In the genomic region with DNA sequence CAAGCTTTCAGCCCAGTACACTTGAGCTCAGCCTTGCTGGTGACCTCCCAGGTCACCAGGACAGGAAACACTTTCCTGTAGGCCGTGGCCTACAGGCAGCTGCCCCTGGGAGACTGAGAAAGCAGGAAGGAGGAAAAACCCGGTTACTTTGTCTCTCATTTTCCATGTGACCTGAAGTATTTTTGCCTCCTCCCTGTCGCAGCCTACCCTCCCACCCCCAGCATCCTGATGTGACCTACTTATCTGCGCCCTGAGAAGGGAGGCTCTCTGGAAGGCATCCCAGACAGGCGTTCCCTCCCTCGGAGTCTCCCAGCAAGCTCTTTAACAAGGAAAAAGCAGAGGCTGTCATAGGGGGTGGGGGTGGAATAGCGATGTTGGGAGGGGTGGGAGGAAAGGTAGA, we compare ENCODE assay signal across 9 mouse cellular contexts. TPM values are rescaled to one million over a fixed set of nuclear protein-coding genes. Genes with fewer than 3 reads are reported as not detected.
A peak's percentile ranks its signal among the peaks of the same experiment; 100 is the strongest.
DNase-seq lines count a peak whose midpoint lies in the region; ATAC-seq lines count a peak whose summit lies in the region.
"Had no signal": no experiment of that assay in that cellular context is flagged by ENCODE, and none has a peak within 500 bp of the region (broad histone marks: within the 10 kb centered on the region; RNA-seq: fewer than 3 reads in every experiment).

No protein-coding gene starts in this region.

- no peak for ATAC-seq in liver, embryonic 11.5 days (replicated peaks; ENCODE audit: low FRiP score)

- H3K9ac ChIP-seq in liver, embryonic 11.5 days (ENCODE audit: low read depth, low read length): no peak overlapping the region

- no peak overlapping the region for H3K4me2 ChIP-seq in liver, embryonic 11.5 days

- H3K27me3 ChIP-seq in liver, embryonic 11.5 days (replicated peaks; ENCODE audit: control insufficient read depth, insufficient read depth, low read length): no peaks in the 10 kb centered on the region

- H3K4me1 ChIP-seq in liver, embryonic 11.5 days (replicated peaks; ENCODE audit: control insufficient read depth, insufficient read depth, low read length): peaks cover 14% of the 10 kb centered on the region

- 33% methylated on average over 7 of the region's 7 CpGs for WGBS in liver, embryonic 11.5 days

- peak; percentile 33 for DNase-seq in liver
- DNase-seq in liver, embryonic 11.5 days (ENCODE audit: low spot score): no peak
- peak; percentile 32 for DNase-seq in cerebellum, adult 9-11 months
- peak; percentile 89 to 95 for DNase-seq in heart, adult 18-20 months
- peak; percentile 75 to 86 for DNase-seq in kidney, postnatal 25 days
- peak; percentile 67 for DNase-seq in lung, postnatal 14 days
- peak; percentile 68 to 69 for DNase-seq in urinary bladder, postnatal 4 days (ENCODE audit: low spot score in 2 of 2)
- DNase-seq in spleen, adult 12 weeks (ENCODE audit: low spot score): no peak

- H3K27ac ChIP-seq in liver, embryonic 11.5 days (ENCODE audit: low read depth, low read length): no peak overlapping the region

- H3K36me3 ChIP-seq in liver, embryonic 11.5 days (ENCODE audit: control insufficient read depth, insufficient read depth, low read length): no peaks in the 10 kb centered on the region

- H3K4me3 ChIP-seq in liver, embryonic 11.5 days (ENCODE audit: low read depth, low read length): no peak overlapping the region

- no peaks in the 10 kb centered on the region for H3K9me3 ChIP-seq in liver, embryonic 11.5 days (ENCODE audit: control insufficient read depth, low read length)

RNA-seq across cellular contexts. Expression of gene Ninj2, which starts 16.0 kb away (rescaled TPM):
- not detected in 2 replicates for polyA plus RNA-seq in liver, embryonic 11.5 days (2014; fragmentation: Nextera tagmentation; extraction: Ambion mirVana)
- not detected for total RNA-seq in heart, adult 18-20 months (2021)
- polyA plus RNA-seq: large intestine, adult 2 months had no signal

Comparison
In these comparisons a context has a peak if more than half of its experiments do, and no peak if none do; other contexts are left out.
1. DNase-seq: peak in liver (single experiment), cerebellum, adult 9-11 months (single experiment), heart, adult 18-20 months (2 of 2), kidney, postnatal 25 days (2 of 2), lung, postnatal 14 days (single experiment) and urinary bladder, postnatal 4 days (2 of 2); none in liver, embryonic 11.5 days (single experiment) and spleen, adult 12 weeks (single experiment).